Mouse (Mus musculus) hindbrain, postnatal 0 days (tissue): Measurements from ENCODE around the gene Gdpgp1. TPM values are rescaled to one million over a fixed set of nuclear protein-coding genes. Genes with fewer than 3 reads are reported as not detected.
A peak's percentile ranks its signal among the peaks of the same experiment; 100 is the strongest.

Experiments
- ATAC-seq: fragments of 200-750 bp; cut with Nextera tagmentation; 2 replicates; pipeline ENCODE4 v1.8.0; 2017; ENCODE audit warnings: mild to moderate bottlenecking, moderate TSS enrichment, moderate library complexity
- DNase-seq: peaks from one replicate; pipeline ENCODE4 v3.0.0-alpha.2; 2015; ENCODE audit warnings: low spot score
- H3K27ac ChIP-seq: fragments of 300-500 bp; sonication (generic); 2 replicates; pipeline ENCODE4 v1.5.1; 2014; ENCODE audit warnings: mild to moderate bottlenecking
- H3K27me3 ChIP-seq: fragments of 300-500 bp; sonication (generic); 2 replicates; pipeline ENCODE4 v1.6.1; 2014; ENCODE audit warnings: low read length, mixed read lengths; ENCODE audit not compliant: insufficient read depth
- H3K36me3 ChIP-seq: fragments of 300-500 bp; sonication (generic); 2 replicates; pipeline ENCODE4 v1.6.1; 2014; ENCODE audit warnings: low read length, mixed read lengths; ENCODE audit not compliant: insufficient read depth
- H3K4me1 ChIP-seq: fragments of 300-500 bp; sonication (generic); 2 replicates; pipeline ENCODE4 v1.6.1; 2014; ENCODE audit warnings: antibody characterized with exemption, low read length, mixed read lengths; ENCODE audit not compliant: insufficient read depth
- H3K4me2 ChIP-seq: fragments of 300-500 bp; sonication (generic); 2 replicates; pipeline ENCODE4 v1.6.1; 2014; ENCODE audit warnings: low read depth, mild to moderate bottlenecking, low read length, moderate library complexity, mixed read lengths
- H3K4me3 ChIP-seq: fragments of 300-500 bp; sonication (generic); 2 replicates; pipeline ENCODE4 v1.5.1; 2014; ENCODE audit warnings: low read length
- H3K9ac ChIP-seq: fragments of 300-500 bp; sonication (generic); replicated peaks from 2 replicates; pipeline ENCODE4 v1.6.1; 2014; ENCODE audit warnings: mild to moderate bottlenecking, low read length, moderate library complexity, mixed read lengths
- H3K9me3 ChIP-seq: fragments of 300-500 bp; sonication (generic); 2 replicates; pipeline ENCODE4 v1.6.1; 2016; ENCODE audit warnings: low read length, mixed read lengths
- CTCF ChIP-seq: IDR thresholded peaks from 2 replicates; pipeline ENCODE4 v1.5.1; 2016; ENCODE audit warnings: antibody characterized with exemption, control low read depth, low read depth
- WGBS: fragments of 180-500 bp; shearing (Covaris S2); extraction: QIAGEN DNeasy Blood & Tissue Kit; methylation state at CpG from one replicate; pipeline ENCODE4 v1.1.7; 2014; 5-methylcytosine and 5-hydroxymethylcytosine counted together
- polyA plus RNA-seq: library from polyadenylated mRNA; unstranded; fragments of >200 nt; fragmentation: Nextera tagmentation; extraction: Ambion mirVana; gene quantifications from 2 replicates; pipeline ENCODE4 v1.2.1, GENCODE M21; 2015
- total RNA-seq: library from RNA; depleted of rRNA; stranded (reverse); fragments of >200 nt; gene quantifications from 2 replicates; pipeline ENCODE4 v1.2.3, GENCODE M21; 2014

Gene Gdpgp1
- total and polyA plus RNA-seq, 2 experiments from 2014 or later = 2.8 to 6.8 TPM

- Histone ChIP-seq H3K9ac (no peak overlapping the region), H3K27ac (no peak overlapping the region), H3K4me3 (no peak overlapping the region), H3K27me3 (no peaks in the 10 kb centered on the region), H3K4me1 (peaks cover 48% of the 10 kb centered on the region), H3K4me2 (no peak overlapping the region), H3K36me3 (no peaks in the 10 kb centered on the region), H3K9me3 (no peaks in the 10 kb centered on the region)
- WGBS = 79% methylated on average over 4 of the region's 4 CpGs
- no peak for TF ChIP-seq CTCF
- DNase-seq (no peak), ATAC-seq (no peak)
These were observed 28.3 kb upstream of the Gdpgp1 start for GRCm38 (mm10) chr7:80204362-80204761.

GRCm38 (mm10) chr7:80204961-80205360, 27.7 kb upstream of the Gdpgp1 start:
- Histone ChIP-seq H3K4me2 (no peak overlapping the region), H3K4me1 (peaks cover 42% of the 10 kb centered on the region), H3K36me3 (no peaks in the 10 kb centered on the region), H3K9ac (no peak overlapping the region), H3K27me3 (no peaks in the 10 kb centered on the region), H3K4me3 (no peak overlapping the region), H3K27ac (no peak overlapping the region), H3K9me3 (no peaks in the 10 kb centered on the region)
- no peak for DNase-seq
- WGBS = 82% methylated on average over 7 of the region's 7 CpGs
- no peak for TF ChIP-seq CTCF
- ATAC-seq = no peak

GRCm38 (mm10) chr7:80205705-80206589, 26.7 kb upstream of the Gdpgp1 start:
- no peak overlapping the region for H3K9ac ChIP-seq
- H3K27ac ChIP-seq = no peak overlapping the region
- no peak overlapping the region for H3K4me2 ChIP-seq
- H3K36me3 ChIP-seq = no peaks in the 10 kb centered on the region
- ATAC-seq = no peak
- WGBS = 89% methylated on average over 12 of the region's 12 CpGs
- H3K27me3 ChIP-seq = no peaks in the 10 kb centered on the region
- no peak for DNase-seq
- TF ChIP-seq CTCF = no peak
- H3K9me3 ChIP-seq = no peaks in the 10 kb centered on the region
- H3K4me1 ChIP-seq = peaks cover 35% of the 10 kb centered on the region
- no peak overlapping the region for H3K4me3 ChIP-seq

- Histone ChIP-seq H3K4me2 (no peak overlapping the region), H3K27ac (no peak overlapping the region), H3K36me3 (no peaks in the 10 kb centered on the region), H3K27me3 (no peaks in the 10 kb centered on the region), H3K4me1 (peaks cover 24% of the 10 kb centered on the region), H3K9me3 (no peaks in the 10 kb centered on the region), H3K4me3 (no peak overlapping the region), H3K9ac (no peak overlapping the region)
- DNase-seq (no peak), ATAC-seq (no peak)
- no peak for TF ChIP-seq CTCF
- WGBS = 71% methylated on average over 3 of the region's 3 CpGs
These were observed 25.3 kb upstream of the Gdpgp1 start for GRCm38 (mm10) chr7:80207314-80207731.

- peaks cover 16% of the 10 kb centered on the region; the same call in 1 of the 2 replicates for H3K4me1 ChIP-seq
- no peak overlapping the region for H3K9ac ChIP-seq
- no peaks in the 10 kb centered on the region for H3K9me3 ChIP-seq
- H3K4me3 ChIP-seq = no peak overlapping the region
- ATAC-seq (0 out of 2 replicates have a peak, but pooled peaks have one; percentile 24), DNase-seq (no peak)
- no peak overlapping the region for H3K4me2 ChIP-seq
- no peak for TF ChIP-seq CTCF
- 61% methylated on average over 18 of the region's 18 CpGs for WGBS
- H3K36me3 ChIP-seq = 0 out of 2 replicates have a peak, but pooled peaks cover under 1% of the 10 kb centered on the region
- no peaks in the 10 kb centered on the region for H3K27me3 ChIP-seq
- no peak overlapping the region for H3K27ac ChIP-seq
These were observed 24.5 kb upstream of the Gdpgp1 start for GRCm38 (mm10) chr7:80208026-80208642.

- no peak for DNase-seq
- H3K36me3 ChIP-seq = 0 out of 2 replicates have a peak, but pooled peaks cover 6% of the 10 kb centered on the region
- no peaks in the 10 kb centered on the region for H3K9me3 ChIP-seq
- H3K9ac ChIP-seq = no peak overlapping the region
- no peak overlapping the region for H3K27ac ChIP-seq
- no peak for TF ChIP-seq CTCF
- no peak overlapping the region for H3K4me2 ChIP-seq
- ATAC-seq = no peak
- H3K4me3 ChIP-seq = no peak overlapping the region
- H3K4me1 ChIP-seq = peaks cover 12% of the 10 kb centered on the region; the same call in 1 of the 2 replicates
- 56% methylated on average over 10 of the region's 10 CpGs for WGBS
- no peaks in the 10 kb centered on the region for H3K27me3 ChIP-seq
These were observed 23.8 kb upstream of the Gdpgp1 start for GRCm38 (mm10) chr7:80208738-80209430.
